Mouse (Mus musculus) limb, embryonic 10.5 days (tissue): Measurements from ENCODE around the gene Eif4e3. TPM values are rescaled to one million over a fixed set of nuclear protein-coding genes. Genes with fewer than 3 reads are reported as not detected.

ENCODE experiments used
- DNase-seq: peaks from one replicate; pipeline ENCODE4 v3.0.0-alpha.2; 2017; ENCODE audit warnings: low spot score
- H3K27ac ChIP-seq: fragments of 300-500 bp; sonication (generic); 2 replicates; pipeline ENCODE4 v1.5.1; 2016; ENCODE audit warnings: mild to moderate bottlenecking
- H3K27me3 ChIP-seq: fragments of 300-500 bp; sonication (generic); 2 replicates; pipeline ENCODE4 v1.6.1; 2016; ENCODE audit warnings: low read depth, mild to moderate bottlenecking; ENCODE audit not compliant: poor library complexity, severe bottlenecking
- H3K36me3 ChIP-seq: fragments of 300-500 bp; sonication (generic); 2 replicates; pipeline ENCODE4 v1.6.1; 2016; ENCODE audit warnings: mild to moderate bottlenecking, moderate library complexity
- H3K4me1 ChIP-seq: fragments of 300-500 bp; sonication (generic); 2 replicates; pipeline ENCODE4 v1.6.1; 2016
- H3K4me3 ChIP-seq: fragments of 300-500 bp; sonication (generic); 2 replicates; pipeline ENCODE4 v1.5.1; 2016; ENCODE audit warnings: mild to moderate bottlenecking, moderate library complexity
- H3K9me3 ChIP-seq: fragments of 300-500 bp; sonication (generic); replicated peaks from 2 replicates; pipeline ENCODE4 v1.6.1; 2016; ENCODE audit warnings: mild to moderate bottlenecking
- WGBS: fragments of 180-500 bp; shearing (Covaris S2); methylation state at CpG from one replicate; pipeline ENCODE4 v1.1.7; 2016; 5-methylcytosine and 5-hydroxymethylcytosine counted together
- polyA plus RNA-seq: library from polyadenylated mRNA; unstranded; fragments of >200 nt; fragmentation: Nextera tagmentation; extraction: Ambion mirVana; gene quantifications from 2 replicates; pipeline ENCODE4 v1.2.1, GENCODE M21; 2016

Eif4e3 gene
- polyA plus RNA-seq, 1 experiment from 2014 or later: 14.6 TPM

DNA sequence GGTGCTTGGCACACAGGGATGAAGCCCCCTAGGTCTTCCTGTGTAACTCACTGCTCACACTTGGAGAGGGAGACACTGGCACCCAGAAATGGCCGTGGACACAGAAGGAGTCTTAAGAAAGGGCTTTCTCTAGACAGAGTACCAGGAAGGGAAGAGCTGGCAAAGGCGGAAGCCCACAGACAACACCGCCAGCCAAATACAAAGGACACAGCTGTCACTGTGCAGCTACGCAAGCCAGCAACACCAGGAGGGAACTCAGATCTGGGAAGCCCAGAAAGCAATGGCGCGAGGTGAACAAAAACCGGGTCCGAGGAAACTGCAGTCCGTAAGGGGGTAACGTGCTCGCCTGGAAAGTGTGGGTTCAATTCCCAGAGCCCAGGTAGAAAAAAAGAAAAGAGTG, 11.5 kb upstream of the Eif4e3 start:
- WGBS: 82% methylated on average over 11 of the region's 11 CpGs
- DNase-seq: no peak
- peaks cover 3% of the 10 kb centered on the region; the same call in 1 of the 2 replicates for H3K4me1 ChIP-seq

DNA sequence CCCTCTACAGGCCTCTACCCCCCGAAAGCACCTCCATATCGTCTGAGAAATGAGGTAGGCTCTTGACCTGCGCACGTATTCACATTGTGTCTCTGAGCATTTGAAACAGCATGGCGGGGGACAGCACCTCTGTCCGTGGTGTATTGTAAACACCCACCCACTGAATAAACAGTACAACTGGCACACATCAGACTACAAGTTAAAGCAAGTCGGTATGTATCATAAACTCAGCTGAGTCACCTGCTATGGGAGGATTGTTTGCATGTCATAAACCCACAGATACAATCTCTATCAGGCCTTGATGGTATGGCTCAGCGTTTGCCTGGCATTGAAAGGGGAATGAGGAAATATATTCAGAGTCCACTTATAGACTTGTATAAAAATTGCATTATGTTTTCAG, 10.8 kb upstream of the Eif4e3 start:
- Histone ChIP-seq H3K27me3 (no peaks in the 10 kb centered on the region), H3K36me3 (no peaks in the 10 kb centered on the region), H3K4me3 (no peak overlapping the region), H3K27ac (no peak overlapping the region), H3K9me3 (no peaks in the 10 kb centered on the region), H3K4me1 (peaks cover 3% of the 10 kb centered on the region; the same call in 1 of the 2 replicates)
- 91% methylated on average over 8 of the region's 8 CpGs for WGBS
- DNase-seq: no peak

More for the DNA sequence above, 11.5 kb upstream of the Eif4e3 start:
- Histone ChIP-seq H3K4me3 (no peak overlapping the region), H3K36me3 (no peaks in the 10 kb centered on the region), H3K27ac (no peak overlapping the region), H3K9me3 (no peaks in the 10 kb centered on the region), H3K27me3 (no peaks in the 10 kb centered on the region)

DNA sequence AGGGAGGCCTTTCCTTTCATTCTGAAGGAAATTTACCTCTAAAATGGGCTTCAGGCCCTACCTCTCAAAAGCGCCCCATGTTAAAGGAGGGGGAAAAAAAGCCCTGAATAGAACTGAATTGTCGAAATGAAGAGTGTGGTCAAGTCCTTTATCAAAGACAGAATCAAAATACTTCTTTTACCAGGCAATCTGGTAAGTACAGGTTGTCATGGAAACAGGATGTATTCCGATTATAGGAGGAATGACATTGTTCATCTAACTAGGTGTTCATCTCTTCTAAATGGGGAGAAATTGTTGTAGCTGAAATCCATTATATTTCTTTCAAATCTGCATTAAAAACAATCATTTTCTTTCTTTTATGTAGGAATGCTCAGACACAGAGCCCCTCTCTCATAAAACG, 7.9 kb upstream of the Eif4e3 start:
- no peak for DNase-seq
- WGBS: 86% methylated on average over 4 of the region's 4 CpGs
- Histone ChIP-seq H3K9me3 (no peaks in the 10 kb centered on the region), H3K27ac (no peak overlapping the region), H3K36me3 (no peaks in the 10 kb centered on the region), H3K27me3 (peaks cover 3% of the 10 kb centered on the region; the same call in 1 of the 2 replicates), H3K4me3 (no peak overlapping the region), H3K4me1 (peaks cover 7% of the 10 kb centered on the region)

DNA sequence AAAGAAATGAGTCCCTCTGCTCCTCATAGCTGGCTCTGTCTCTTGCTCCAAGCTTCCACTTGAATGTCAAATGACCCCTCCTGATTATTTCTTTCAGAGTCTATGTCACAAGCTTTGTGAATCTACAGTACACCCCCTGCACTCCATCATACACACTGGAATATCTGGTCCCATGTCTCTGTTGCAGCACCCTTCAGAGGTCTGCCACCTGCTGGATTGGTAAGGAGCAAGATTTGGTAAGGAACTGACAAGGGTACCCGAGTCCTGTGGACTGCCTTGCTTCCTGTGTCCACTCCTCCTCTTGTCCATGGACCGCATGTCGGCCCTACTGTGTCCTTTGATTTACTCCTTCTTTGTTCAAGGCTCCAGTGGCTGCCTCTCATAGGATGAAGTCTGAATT, 5.2 kb upstream of the Eif4e3 start:
- no peak for DNase-seq
- Histone ChIP-seq H3K27me3 (peaks cover 14% of the 10 kb centered on the region; the same call in 1 of the 2 replicates), H3K36me3 (no peaks in the 10 kb centered on the region), H3K27ac (no peak overlapping the region), H3K4me3 (no peak overlapping the region), H3K9me3 (no peaks in the 10 kb centered on the region), H3K4me1 (peaks cover 26% of the 10 kb centered on the region)
- WGBS: 73% methylated on average over 3 of the region's 3 CpGs

DNA sequence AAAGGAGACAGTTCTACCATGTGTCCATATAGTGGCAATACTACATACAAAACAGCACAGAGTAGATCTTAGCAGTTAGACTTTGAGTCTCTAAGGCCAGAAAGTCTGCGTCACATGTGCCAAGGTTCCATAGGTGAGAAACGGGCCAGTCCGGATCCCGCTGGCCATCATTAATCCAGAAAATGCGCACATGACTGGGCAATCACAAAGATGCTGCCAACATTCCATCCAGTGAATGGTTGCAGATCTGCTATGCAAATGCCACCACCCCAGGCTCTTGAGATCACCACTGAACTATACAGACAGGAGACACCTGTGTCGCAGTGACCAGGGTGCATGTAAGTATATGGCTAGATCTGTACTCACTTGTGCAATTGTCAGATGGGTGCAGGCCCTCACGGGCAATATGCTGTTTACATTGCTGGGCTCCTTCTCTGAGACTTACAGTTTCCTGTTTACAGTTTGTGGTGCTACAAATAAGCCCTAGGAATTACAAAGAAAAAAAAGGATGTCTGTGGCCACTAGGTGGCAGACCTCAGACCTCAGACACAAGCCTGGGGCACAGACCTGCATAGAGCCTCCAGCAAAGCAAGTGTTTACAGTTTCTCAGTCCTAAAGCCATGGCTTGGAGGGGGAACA, 4.0 kb upstream of the Eif4e3 start:
- H3K4me3 ChIP-seq: no peak overlapping the region
- peaks cover 36% of the 10 kb centered on the region for H3K4me1 ChIP-seq
- DNase-seq: peak; percentile 68
- peaks cover 14% of the 10 kb centered on the region; the same call in 1 of the 2 replicates for H3K27me3 ChIP-seq
- no peak overlapping the region for H3K27ac ChIP-seq
- 81% methylated on average over 7 of the region's 7 CpGs for WGBS
- no peaks in the 10 kb centered on the region for H3K9me3 ChIP-seq
- H3K36me3 ChIP-seq: no peaks in the 10 kb centered on the region

DNA sequence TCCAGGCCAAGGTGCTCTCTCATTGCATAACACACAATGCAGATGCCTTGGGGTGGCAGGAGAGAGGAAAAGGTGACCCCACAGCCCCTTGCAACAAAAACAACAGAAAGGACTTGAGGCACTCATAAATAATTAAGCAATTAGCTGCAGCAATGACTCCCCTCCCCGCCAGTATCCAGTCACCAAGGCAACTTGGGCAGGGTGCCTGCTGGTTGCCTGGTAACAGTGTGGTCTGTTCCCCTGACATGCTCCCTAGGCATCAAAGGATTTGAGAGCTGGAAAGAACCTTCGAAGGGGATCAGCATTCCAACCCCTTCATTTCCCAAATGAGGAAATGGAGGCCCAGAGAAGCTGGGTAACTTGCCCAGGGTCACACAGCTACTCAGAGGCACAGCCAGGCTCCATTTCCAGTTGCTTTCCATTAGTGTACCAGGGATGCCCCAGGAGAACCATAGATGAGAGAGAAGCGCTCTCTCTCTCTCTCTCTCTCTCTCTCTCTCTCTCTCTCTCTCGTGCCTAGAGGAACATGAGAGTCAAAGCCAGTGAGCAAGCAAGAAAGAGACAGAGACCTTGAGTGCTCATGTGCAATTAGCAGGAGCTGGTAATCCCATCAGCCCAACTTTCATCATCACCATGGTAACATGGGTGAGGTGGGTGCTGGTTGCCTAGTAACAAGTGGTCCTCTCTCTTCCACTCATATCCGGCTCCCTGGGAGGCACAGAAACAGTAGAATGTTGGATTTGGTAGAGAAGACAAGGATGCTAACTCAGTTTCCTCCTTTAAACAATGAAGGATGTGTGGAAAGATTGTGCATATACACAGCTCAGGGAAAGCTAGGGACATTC, 3.1 kb upstream of the Eif4e3 start:
- Histone ChIP-seq H3K27ac (no peak overlapping the region), H3K4me1 (peaks cover 39% of the 10 kb centered on the region), H3K27me3 (peaks cover 15% of the 10 kb centered on the region; the same call in 1 of the 2 replicates), H3K36me3 (no peaks in the 10 kb centered on the region), H3K4me3 (no peak overlapping the region), H3K9me3 (no peaks in the 10 kb centered on the region)
- 41% methylated on average over 5 of the region's 5 CpGs for WGBS
- no peak for DNase-seq

DNA sequence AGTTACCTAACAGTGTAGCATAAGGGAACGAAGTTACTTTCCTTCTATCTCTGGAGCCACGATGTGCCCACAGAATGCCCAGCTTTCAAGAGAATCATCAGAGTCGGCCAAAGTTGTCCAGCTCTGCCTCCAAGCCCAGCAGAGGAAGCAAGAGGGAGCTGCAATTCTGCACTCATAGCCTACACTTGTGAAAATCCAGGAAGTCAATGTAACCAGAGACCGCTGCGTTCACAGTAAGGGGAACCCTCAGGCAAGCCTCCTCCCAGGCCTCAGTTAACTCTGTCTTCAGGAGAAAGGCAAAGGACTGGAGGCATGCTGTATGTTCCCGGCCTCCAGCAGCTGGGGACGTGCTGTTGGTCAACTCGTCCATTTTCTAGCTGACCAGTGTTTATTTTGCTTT, 719 bp upstream of the Eif4e3 start:
- DNase-seq: peak; percentile 54
- Histone ChIP-seq H3K4me1 (peaks cover 45% of the 10 kb centered on the region), H3K9me3 (no peaks in the 10 kb centered on the region), H3K4me3 (peak overlapping the region; percentile 84), H3K27ac (peak overlapping the region; percentile 94), H3K36me3 (no peaks in the 10 kb centered on the region), H3K27me3 (peaks cover 24% of the 10 kb centered on the region; the same call in 1 of the 2 replicates)
- 25% methylated on average over 8 of the region's 8 CpGs for WGBS

DNA sequence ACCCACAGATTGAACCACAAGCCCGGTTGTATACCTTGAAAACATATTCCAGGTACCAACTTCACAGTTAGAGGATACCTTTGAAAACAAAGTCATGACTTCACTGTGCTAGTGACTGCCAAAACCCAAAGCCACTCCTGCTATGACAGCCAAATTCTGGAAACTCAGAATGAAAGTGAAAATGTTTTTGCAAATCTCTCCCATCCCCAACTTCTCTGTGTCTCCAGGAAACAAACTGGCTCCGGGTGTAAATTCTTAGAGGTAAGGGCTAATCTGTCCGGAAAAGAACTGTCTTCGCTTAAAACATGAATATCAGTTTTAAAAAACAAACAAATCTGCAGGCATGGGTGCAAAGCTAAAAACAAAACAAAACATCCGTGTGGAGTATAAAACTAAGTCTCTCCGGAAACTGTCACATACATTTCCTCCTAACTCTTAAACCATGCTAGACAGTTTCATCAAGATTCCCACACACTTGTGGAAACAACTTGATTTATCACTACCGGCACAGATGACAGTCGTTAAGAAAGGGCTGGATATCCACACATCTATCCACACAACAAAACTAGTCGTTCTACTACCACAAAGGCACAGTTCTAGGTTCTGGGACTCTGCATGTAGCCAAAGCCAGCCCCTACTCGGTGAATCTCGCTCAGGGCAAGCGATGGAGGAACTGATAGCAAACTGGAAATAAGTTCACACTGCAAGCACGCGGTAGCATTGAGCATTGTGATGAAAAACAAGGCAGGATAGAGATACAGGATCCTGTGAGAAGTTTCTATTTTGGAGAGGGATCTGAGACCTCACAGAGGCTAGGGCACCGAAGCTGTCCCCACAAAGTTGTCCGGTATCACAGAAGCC, 884 bp downstream of the Eif4e3 start:
- Histone ChIP-seq H3K27ac (peak overlapping the region; percentile 94), H3K4me3 (peak overlapping the region; percentile 84), H3K36me3 (no peaks in the 10 kb centered on the region), H3K27me3 (0 out of 2 replicates have a peak, but pooled peaks cover 21% of the 10 kb centered on the region), H3K9me3 (no peaks in the 10 kb centered on the region), H3K4me1 (peaks cover 46% of the 10 kb centered on the region)
- WGBS: 34% methylated on average over 16 of the region's 16 CpGs
- DNase-seq: no peak

DNA sequence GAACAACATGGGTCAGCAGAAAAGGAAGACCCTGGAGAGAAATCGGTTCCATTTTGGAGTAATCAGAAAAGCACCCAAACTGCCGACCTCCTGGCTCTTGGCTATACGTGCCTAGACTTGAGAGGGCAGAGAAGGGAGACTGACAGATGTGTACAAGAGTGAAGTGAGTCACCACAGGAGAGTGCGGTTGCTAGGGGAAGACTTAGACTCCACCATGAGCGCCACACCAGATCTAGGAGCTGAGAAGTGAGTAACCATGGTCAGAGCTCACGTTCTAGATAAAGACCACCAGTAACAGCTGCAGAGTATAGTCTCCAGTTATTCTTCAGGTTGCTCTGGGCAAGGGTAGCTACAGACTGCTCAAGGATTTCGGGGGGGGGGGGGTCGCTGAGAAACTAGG, 3.3 kb downstream of the Eif4e3 start:
- peaks cover 36% of the 10 kb centered on the region for H3K4me1 ChIP-seq
- H3K36me3 ChIP-seq: no peaks in the 10 kb centered on the region
- H3K9me3 ChIP-seq: no peaks in the 10 kb centered on the region
- 80% methylated on average over 8 of the region's 8 CpGs for WGBS
- no peak overlapping the region for H3K4me3 ChIP-seq
- no peak overlapping the region for H3K27ac ChIP-seq
- DNase-seq: no peak
- H3K27me3 ChIP-seq: 0 out of 2 replicates have a peak, but pooled peaks cover 17% of the 10 kb centered on the region

DNA sequence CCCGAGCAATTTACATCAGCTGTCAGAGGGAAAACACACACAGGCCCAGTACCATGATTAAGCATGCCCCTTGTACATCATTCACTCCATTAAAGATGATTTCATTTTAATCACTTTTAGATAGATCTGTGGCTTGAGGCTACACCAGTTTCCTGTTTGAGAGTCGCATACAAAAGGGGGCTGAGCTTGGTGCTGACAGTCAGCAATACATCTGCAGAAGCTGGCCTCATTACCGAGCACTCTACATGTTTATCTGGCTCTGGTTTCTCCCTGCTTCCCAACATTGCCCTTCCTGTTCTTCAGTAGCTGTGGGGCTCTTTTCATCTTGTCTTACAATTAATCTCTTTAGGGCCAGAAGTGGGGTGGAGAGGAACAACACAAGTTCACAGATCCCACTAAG, 6.1 kb downstream of the Eif4e3 start:
- 0 out of 2 replicates have a peak, but pooled peaks cover 11% of the 10 kb centered on the region for H3K27me3 ChIP-seq
- no peak overlapping the region for H3K27ac ChIP-seq
- DNase-seq: no peak
- 32% methylated on average over 3 of the region's 3 CpGs for WGBS
- no peaks in the 10 kb centered on the region for H3K36me3 ChIP-seq
- H3K9me3 ChIP-seq: no peaks in the 10 kb centered on the region
- H3K4me3 ChIP-seq: no peak overlapping the region
- peaks cover 18% of the 10 kb centered on the region for H3K4me1 ChIP-seq

DNA sequence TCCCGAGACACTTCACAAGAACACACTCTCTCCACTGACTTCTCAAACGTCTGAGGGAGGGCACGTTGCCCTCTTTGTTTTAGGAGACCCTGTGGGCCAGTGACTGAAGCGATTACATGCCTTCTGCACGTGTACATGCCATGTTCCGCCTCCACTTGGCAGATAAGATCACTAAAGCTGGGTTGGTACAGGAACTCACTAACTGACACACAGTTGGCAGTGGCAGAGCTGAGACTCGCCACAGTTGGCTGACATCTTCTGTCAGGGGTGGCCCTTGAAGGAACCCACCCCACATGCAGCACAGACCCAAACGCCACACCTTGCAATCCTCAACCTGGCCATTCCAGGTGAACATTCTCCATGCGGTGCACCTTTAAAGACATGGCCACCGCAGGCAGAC, 8.0 kb downstream of the Eif4e3 start:
- Histone ChIP-seq H3K27ac (no peak overlapping the region), H3K9me3 (no peaks in the 10 kb centered on the region), H3K4me3 (no peak overlapping the region), H3K36me3 (no peaks in the 10 kb centered on the region), H3K27me3 (no peaks in the 10 kb centered on the region), H3K4me1 (peaks cover 27% of the 10 kb centered on the region)
- no peak for DNase-seq
- WGBS: 92% methylated on average over 10 of the region's 10 CpGs

DNA sequence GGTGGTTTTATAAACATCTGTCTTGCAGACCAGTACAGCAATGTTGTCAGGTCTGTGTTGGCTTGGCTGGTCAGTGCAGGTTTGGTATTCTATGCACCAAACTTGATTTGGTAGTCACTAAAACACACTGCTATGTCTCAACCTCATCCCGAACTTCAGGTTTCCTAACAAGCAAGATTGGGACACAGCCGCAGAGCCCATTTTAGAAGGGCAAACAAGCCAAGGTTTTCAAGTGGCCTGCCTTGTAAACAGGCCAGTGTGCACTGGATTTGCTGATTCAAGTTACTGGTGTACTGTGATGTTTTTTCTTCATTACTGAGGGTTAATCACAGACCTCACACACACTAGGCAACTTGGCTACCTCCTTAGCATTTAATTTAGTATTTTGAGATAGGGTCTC, 10.5 kb downstream of the Eif4e3 start:
- H3K27ac ChIP-seq: no peak overlapping the region
- no peaks in the 10 kb centered on the region for H3K27me3 ChIP-seq
- H3K9me3 ChIP-seq: no peaks in the 10 kb centered on the region
- H3K4me3 ChIP-seq: no peak overlapping the region
- no peak for DNase-seq
- H3K36me3 ChIP-seq: no peaks in the 10 kb centered on the region
- peaks cover 27% of the 10 kb centered on the region for H3K4me1 ChIP-seq
- WGBS: 97% methylated on average over 2 of the region's 2 CpGs
